Mouse (Mus musculus) cerebellum, adult 2 months (tissue): Measurements from ENCODE around the gene Olfr693.

Experiments used
- CTCF ChIP-seq: fragments of 200-500 bp; IDR thresholded peaks from 2 replicates; pipeline ENCODE4 v1.5.1; 2011; ENCODE audit warnings: low read depth, mild to moderate bottlenecking, control low read depth, low read length, moderate library complexity, borderline replicate concordance; ENCODE audit not compliant: insufficient read depth
- POLR2A ChIP-seq: fragments of 200-500 bp; IDR thresholded peaks from 2 replicates; pipeline ENCODE4 v1.6.1; 2011; ENCODE audit warnings: low read length, control low read depth, borderline replicate concordance; ENCODE audit not compliant: insufficient read depth

- TF ChIP-seq CTCF (no peak), POLR2A (no peak)
These were observed 35.9 kb upstream of the Olfr693 start, which contains the start of gene Olfr695 for GRCm38 (mm10) chr7:106716296-106716695.
